Mouse (Mus musculus) gastrocnemius, adult 2 months (tissue): ENCODE measurements around the gene Slc34a2. TPM values are rescaled to one million over a fixed set of nuclear protein-coding genes. Genes with fewer than 3 reads are reported as not detected.

Source experiments
- DNase-seq: peaks from one replicate; pipeline ENCODE4 v3.0.0; 2022
- H3K27ac ChIP-seq: fragments of 200-600 bp; 2 replicates; pipeline ENCODE4 v1.8.1; 2022; ENCODE audit warnings: mild to moderate bottlenecking
- H3K4me3 ChIP-seq: fragments of 200-600 bp; 2 replicates; pipeline ENCODE4 v1.8.1; 2022; ENCODE audit warnings: mild to moderate bottlenecking, moderate library complexity
- CTCF ChIP-seq: fragments of 200-600 bp; IDR thresholded peaks from 2 replicates; pipeline ENCODE4 v1.8.1; 2022; ENCODE audit warnings: antibody characterized with exemption, mild to moderate bottlenecking, moderate library complexity
- intact Hi-C: fragments of 180-260 bp; cut with DNase I; formaldehyde crosslinking; loops from one replicate; pipeline ENCODE4 v1.15.1; 2025
- total RNA-seq, 2 experiments: library from RNA; stranded (reverse); gene quantifications; 2 replicates each; pipeline ENCODE4 v1.2.3; 2021

Gene Slc34a2
- total RNA-seq, 2 experiments from 2014 or later, result not detected

DNA sequence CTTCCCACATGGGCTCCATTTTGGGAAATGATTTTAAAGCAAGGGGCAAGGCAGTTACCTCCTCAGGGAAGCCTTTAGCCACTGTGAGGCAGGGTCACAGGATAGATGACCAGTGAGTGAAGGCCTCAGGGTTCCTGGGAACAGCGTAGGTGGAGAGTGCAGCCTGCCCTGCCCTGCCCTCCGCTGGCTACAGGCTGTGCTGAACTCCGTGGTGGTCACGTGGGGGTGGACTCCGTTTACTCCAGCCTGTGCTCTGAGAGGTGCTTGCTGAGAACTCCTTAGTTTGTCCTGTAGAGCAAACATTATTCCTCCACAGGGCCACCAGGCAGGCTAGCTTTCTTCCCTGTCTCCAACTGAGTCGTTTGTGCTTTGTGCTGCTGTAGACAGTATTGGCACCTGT, 10.1 kb downstream of the Slc34a2 start:
- intact Hi-C loops, result no loop called here
- no peak overlapping the region for H3K27ac ChIP-seq
- no peak overlapping the region for H3K4me3 ChIP-seq
- no peak for DNase-seq
- no peak for TF ChIP-seq CTCF

- no peak for DNase-seq
- no peak for TF ChIP-seq CTCF
- Histone ChIP-seq H3K27ac (no peak overlapping the region), H3K4me3 (no peak overlapping the region)
- intact Hi-C loops, result no loop called here
Measured at GRCm38 (mm10) chr5:53048599-53048998, 10.7 kb downstream of the Slc34a2 start.

DNA sequence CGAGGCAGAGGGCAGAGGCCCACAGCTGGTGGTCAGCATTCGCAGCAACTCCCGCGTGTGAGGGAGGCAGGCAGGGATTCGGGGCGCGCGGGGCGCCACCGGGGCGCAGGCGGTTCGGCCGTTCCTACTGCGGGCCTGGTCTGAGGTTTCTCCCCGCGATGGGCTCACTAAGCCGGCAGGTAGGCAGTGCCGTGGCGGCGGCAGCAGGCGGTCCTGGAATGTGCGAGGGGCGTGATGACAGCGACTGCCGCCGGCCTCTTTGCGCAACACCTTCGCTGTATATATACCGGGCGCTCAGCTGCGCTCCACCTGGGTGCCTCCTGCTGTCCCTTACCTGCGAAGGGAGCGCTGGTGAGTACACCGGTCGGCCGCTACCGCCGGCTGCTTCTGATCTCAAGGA, 11.2 kb downstream of the Slc34a2 start:
- no peak overlapping the region for H3K4me3 ChIP-seq
- intact Hi-C loops, result no loop called here
- no peak overlapping the region for H3K27ac ChIP-seq
- no peak for DNase-seq
- no peak for TF ChIP-seq CTCF

DNA sequence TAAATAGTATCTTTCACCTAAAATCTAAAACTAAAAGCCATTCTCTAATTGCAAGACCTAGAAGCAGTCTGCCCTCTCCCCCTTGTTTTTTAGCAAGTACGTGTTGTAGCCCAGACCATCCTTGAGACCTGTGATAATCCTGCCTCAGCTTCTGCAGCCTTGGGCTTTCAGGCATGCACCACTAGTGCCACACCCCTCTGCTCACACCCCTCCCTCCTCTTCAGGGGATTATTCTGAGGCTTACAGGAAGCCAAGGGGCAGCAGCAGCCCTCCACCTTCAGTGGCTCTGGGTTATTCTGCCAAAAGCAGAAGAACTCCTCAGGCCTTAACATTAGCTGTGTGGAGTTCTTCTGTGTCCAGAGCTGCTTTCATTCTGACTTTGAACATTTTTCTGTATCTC, 13.1 kb downstream of the Slc34a2 start:
- Histone ChIP-seq H3K27ac (no peak overlapping the region), H3K4me3 (no peak overlapping the region)
- DNase-seq, result no peak
- intact Hi-C loops, result no loop called here
- TF ChIP-seq CTCF, result no peak

DNA sequence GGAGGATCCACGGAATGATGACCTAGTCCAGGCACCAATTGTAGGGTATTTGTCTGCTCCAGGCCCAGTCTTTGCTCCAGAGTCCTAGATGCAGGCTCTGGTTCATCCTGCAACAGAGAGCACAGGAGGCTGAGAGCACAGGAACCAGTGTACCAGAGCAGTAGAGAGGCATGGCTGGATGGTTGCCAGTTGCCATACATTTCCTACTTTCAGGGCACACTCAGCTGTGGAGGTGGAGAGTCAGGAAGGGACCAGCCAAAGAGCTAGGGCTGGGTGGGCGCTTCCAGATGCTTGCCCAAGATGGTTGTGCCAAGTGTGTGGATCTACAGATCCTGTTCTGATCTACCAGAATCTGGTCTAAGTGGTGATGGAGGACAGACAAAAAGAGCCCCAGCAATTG, 15.4 kb downstream of the Slc34a2 start:
- H3K4me3 ChIP-seq, result no peak overlapping the region
- DNase-seq, result no peak
- intact Hi-C loops, result no loop called here
- TF ChIP-seq CTCF, result no peak
- H3K27ac ChIP-seq, result no peak overlapping the region

GRCm38 (mm10) chr5:53061532-53062130, 23.8 kb downstream of the Slc34a2 start:
- TF ChIP-seq CTCF, result no peak
- no peak overlapping the region for H3K4me3 ChIP-seq
- H3K27ac ChIP-seq, result no peak overlapping the region
- DNase-seq, result no peak
- intact Hi-C loops, result no loop called here

DNA sequence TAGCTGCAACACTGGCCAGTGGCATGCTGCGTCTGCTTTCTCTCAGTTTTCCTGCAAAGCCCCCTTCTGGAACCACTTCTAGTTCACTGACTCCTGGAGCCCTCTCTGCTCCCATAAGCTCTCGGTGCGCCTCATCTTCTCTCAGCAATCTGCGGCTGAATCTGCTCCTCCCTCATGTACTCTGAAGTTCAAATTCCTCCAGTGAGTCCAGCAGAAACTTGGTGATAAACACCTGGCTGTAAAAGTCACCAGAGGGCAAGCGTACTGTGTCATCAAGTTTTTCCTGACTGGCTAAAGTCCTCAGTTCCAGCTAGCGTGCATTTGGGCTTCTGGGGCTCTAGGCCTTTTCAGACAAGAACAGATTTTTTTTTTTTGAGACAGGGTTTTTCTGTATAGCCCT, 36.7 kb downstream of the Slc34a2 start:
- DNase-seq, result no peak
- intact Hi-C loops, result no loop called here
- H3K4me3 ChIP-seq, result no peak overlapping the region
- no peak overlapping the region for H3K27ac ChIP-seq
- no peak for TF ChIP-seq CTCF

- intact Hi-C loops, result no loop called here
- H3K4me3 ChIP-seq, result no peak overlapping the region
- no peak for TF ChIP-seq CTCF
Measured at GRCm38 (mm10) chr5:53078453-53078852, 40.6 kb downstream of the Slc34a2 start.

GRCm38 (mm10) chr5:53087452-53087851, 49.6 kb downstream of the Slc34a2 start:
- Histone ChIP-seq H3K27ac (no peak overlapping the region), H3K4me3 (no peak overlapping the region)
- no peak for TF ChIP-seq CTCF
- no peak for DNase-seq
- intact Hi-C loops, result no loop called here

More at GRCm38 (mm10) chr5:53078453-53078852, 40.6 kb downstream of the Slc34a2 start:
- DNase-seq, result no peak
- H3K27ac ChIP-seq, result no peak overlapping the region

GRCm38 (mm10) chr5:53091331-53091730, 53.5 kb downstream of the Slc34a2 start:
- no peak for TF ChIP-seq CTCF
- intact Hi-C loops, result no loop called here
- H3K27ac ChIP-seq, result no peak overlapping the region
- H3K4me3 ChIP-seq, result no peak overlapping the region
- DNase-seq, result no peak

DNA sequence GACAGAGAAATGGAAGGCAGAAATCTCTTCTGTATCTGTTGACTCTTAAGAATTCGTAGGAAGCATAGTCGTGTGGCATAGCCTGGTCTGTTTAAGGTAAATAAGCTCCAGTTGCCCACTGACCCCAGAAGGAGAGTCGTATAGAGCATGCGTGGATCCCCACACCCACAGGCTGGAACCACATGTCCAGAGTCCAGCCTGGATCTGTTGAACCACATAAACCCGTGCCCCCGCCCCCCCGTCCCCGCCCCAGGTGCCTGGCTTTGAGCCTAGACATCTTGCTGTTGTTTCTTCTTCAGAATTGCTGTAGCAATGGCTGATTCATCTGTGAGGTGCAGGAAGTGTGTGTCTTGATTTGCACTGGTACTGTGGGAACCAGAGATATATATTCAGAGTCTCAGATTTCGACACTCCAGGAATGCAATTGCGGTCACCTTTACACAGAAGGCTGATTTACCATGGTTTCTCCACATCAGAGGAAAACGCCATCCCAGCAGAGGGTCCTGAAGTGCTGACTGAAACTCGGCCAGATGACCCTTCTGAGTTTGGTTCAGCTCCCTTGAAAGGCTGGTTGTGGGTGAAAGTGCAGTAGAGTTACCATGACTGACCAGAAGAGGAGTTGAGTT, 64.1 kb downstream of the Slc34a2 start:
- no peak for DNase-seq
- Histone ChIP-seq H3K4me3 (no peak overlapping the region), H3K27ac (no peak overlapping the region)
- intact Hi-C loops, result no loop called here
- TF ChIP-seq CTCF, result no peak

GRCm38 (mm10) chr5:53104177-53104855, 66.4 kb downstream of the Slc34a2 start:
- no peak for TF ChIP-seq CTCF
- intact Hi-C loops, result no loop called here
- no peak for DNase-seq
- H3K4me3 ChIP-seq, result no peak overlapping the region
- no peak overlapping the region for H3K27ac ChIP-seq

DNA sequence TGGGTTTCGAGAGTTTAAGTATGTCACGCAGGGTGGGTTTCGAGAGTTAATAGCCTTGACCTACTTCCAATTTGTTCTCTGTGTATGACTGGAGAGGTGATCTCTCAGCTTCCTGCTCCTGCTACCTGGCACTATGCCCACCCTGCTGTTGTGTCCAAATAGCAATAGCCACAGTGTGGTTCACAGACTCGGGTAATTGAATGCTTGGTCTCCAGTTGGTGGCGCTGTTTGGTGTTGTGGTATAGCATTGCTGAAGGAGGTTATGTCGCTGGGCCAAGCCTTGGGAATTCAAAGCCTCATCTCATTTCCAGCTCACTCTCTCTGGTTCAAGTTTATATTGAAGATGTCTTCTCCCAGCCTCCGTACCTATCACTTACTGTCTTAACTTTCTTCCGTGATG, 67.8 kb downstream of the Slc34a2 start:
- H3K27ac ChIP-seq, result no peak overlapping the region
- TF ChIP-seq CTCF, result peak; percentile 42
- peak; percentile 72 for DNase-seq
- intact Hi-C loops, result loop anchor here (5.0 kb wide), 1 partner anchor 228 kb away; no protein-coding TSS in a partner anchor
- no peak overlapping the region for H3K4me3 ChIP-seq

GRCm38 (mm10) chr5:53106125-53106524, 68.2 kb downstream of the Slc34a2 start:
- DNase-seq, result no peak
- intact Hi-C loops, result loop anchor here (5.0 kb wide), 1 partner anchor 229 kb away; no protein-coding TSS in a partner anchor
- no peak for TF ChIP-seq CTCF
- H3K27ac ChIP-seq, result no peak overlapping the region
- no peak overlapping the region for H3K4me3 ChIP-seq
